Mouse (Mus musculus) CH12.LX (cell line): ENCODE measurements around the gene Sult2a8.

Experiments used
- CTCF ChIP-seq, 2 experiments: IDR thresholded peaks in 1 of 2; conservative IDR thresholded peaks in 1 of 2; 2 replicates each; pipeline ENCODE4 v1.5.1; 2011 to 2012; ENCODE audit warnings: low read depth in 2 of 2, low read length in 2 of 2, improper control_type of control experiment in 1 of 2, inconsistent platforms in 1 of 2, mild to moderate bottlenecking in 1 of 2, moderate library complexity in 1 of 2
- MAX ChIP-seq: IDR thresholded peaks from 2 replicates; pipeline ENCODE4 v1.6.1; 2011; ENCODE audit warnings: low read length, improper control_type of control experiment
- POLR2A ChIP-seq: IDR thresholded peaks from 2 replicates; pipeline ENCODE4 v1.6.1; 2011; ENCODE audit warnings: low read depth, mild to moderate bottlenecking, improper control_type of control experiment, low read length
- POLR2AphosphoS2 ChIP-seq: IDR thresholded peaks from 2 replicates; pipeline ENCODE4 v1.6.1; 2011; ENCODE audit warnings: low read depth, low read length, improper control_type of control experiment
- SIN3A ChIP-seq: IDR thresholded peaks from 2 replicates; pipeline ENCODE4 v1.6.1; 2012; ENCODE audit warnings: low read length, improper control_type of control experiment, inconsistent platforms

GRCm38 (mm10) chr7:14396462-14396861 lies 50.1 kb downstream of the Sult2a8 start:
- TF ChIP-seq CTCF (conservative IDR thresholded peaks at IDR 0.05 in 1 of 2, IDR thresholded peaks at IDR 0.05 in 1 of 2; ENCODE audit: low read depth in 2 of 2, low read length in 2 of 2): no peak
- TF ChIP-seq POLR2A: no peak
- no peak for TF ChIP-seq POLR2AphosphoS2
- no peak for TF ChIP-seq SIN3A
- TF ChIP-seq MAX: no peak
